Mouse (Mus musculus) E14TG2a.4 (cell line): ENCODE data around the gene Slc7a14.

ENCODE experiments used
- H3K27me3 ChIP-seq: 2 replicates; pipeline ENCODE4 v1.6.1; 2014; ENCODE audit warnings: low read length, control low read depth; ENCODE audit not compliant: insufficient read depth
- H3K36me3 ChIP-seq: 2 replicates; pipeline ENCODE4 v1.6.1; 2014; ENCODE audit warnings: low read length, control low read depth; ENCODE audit not compliant: insufficient read depth
- H3K4me1 ChIP-seq: replicated peaks from 2 replicates; pipeline ENCODE4 v1.6.1; 2014; ENCODE audit warnings: low read depth, low read length, control low read depth
- H3K4me3 ChIP-seq: replicated peaks from 2 replicates; pipeline ENCODE4 v1.5.1; 2014; ENCODE audit warnings: mild to moderate bottlenecking, low read length
- H3K9me3 ChIP-seq: 2 replicates; pipeline ENCODE4 v1.6.1; 2014; ENCODE audit warnings: low read length, control low read depth
- CTCF ChIP-seq: conservative IDR thresholded peaks from 2 replicates; pipeline ENCODE4 v1.5.1; 2014; ENCODE audit warnings: low read length
- NANOG ChIP-seq: IDR thresholded peaks from 2 replicates; pipeline ENCODE4 v1.6.1; 2014; ENCODE audit warnings: borderline replicate concordance, low read length, mixed read lengths
- POU5F1 ChIP-seq: IDR thresholded peaks from 2 replicates; pipeline ENCODE4 v1.6.1; 2014; ENCODE audit warnings: low read length, borderline replicate concordance

Slc7a14 gene

DNA sequence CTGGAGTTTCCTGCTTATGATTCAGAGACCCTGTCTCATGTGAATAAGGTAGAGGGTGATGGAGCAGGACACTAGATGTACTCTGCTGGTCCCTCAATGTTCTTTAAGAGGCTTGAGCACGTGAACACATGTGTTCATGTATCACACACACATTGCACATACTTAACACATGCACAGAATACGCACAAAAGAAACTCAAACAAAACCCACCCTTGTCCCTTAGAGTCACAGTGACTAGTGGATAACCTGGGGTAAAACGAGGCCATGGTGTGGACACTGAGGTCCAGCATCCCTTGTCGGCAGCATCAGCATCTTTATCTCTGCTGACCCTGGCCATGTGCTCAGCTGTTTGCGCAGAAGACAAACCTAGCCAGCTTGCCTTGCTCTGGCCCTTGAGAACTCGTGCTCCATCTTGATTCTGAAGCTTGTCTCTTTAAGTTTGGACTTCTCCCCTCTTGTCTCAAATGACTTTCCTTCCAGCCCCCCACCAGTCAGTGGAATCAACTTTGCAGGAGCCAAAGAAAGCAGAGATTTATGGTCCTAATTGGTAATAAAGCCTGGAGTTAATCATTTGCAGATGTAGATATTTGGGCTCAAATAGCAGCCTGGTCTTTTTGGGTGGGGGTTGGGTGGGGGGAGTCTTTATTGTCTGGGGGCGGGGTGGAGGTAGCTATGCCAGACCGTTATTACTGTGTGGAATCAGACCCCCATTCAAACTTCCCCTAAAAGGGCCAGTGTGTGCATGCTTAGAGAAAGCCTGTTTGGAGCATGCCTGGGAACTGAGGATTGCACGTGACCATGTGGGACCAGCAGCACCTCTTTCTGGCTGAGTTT lies 97.8 kb downstream of the Slc7a14 start:
- no peaks in the 10 kb centered on the region for H3K36me3 ChIP-seq
- no peak for TF ChIP-seq POU5F1
- TF ChIP-seq CTCF = no peak
- no peak for TF ChIP-seq NANOG

DNA sequence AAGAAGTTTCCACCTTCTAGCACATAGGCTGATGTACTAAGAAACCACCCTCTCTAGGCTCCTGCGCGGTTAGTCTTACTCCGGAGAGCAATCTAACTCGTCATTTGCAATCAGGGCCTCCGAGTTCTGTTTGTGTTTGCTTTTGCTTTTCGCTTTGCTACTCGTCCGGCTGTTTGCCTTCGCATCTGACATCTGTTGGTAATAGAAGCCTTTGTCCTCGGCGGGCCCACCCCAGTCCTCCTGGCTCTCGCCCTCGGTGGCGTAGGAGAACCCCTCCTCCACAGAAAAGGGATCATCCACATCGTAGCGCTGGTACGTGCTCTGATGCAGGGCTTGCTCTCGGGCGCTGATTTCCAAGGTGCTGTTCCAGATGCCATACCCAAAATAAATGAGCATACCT lies 101.2 kb downstream of the Slc7a14 start:
- Histone ChIP-seq H3K4me3 (no peak overlapping the region), H3K9me3 (no peaks in the 10 kb centered on the region), H3K4me1 (peaks cover 10% of the 10 kb centered on the region; the same call in 1 of the 2 replicates), H3K36me3 (no peaks in the 10 kb centered on the region), H3K27me3 (peaks cover 4% of the 10 kb centered on the region)
- TF ChIP-seq POU5F1 = no peak
- TF ChIP-seq NANOG = no peak
- TF ChIP-seq CTCF = no peak

More for the DNA sequence above, 97.8 kb downstream of the Slc7a14 start:
- Histone ChIP-seq H3K27me3 (no peaks in the 10 kb centered on the region), H3K4me1 (peaks cover 13% of the 10 kb centered on the region; the same call in 1 of the 2 replicates), H3K9me3 (peaks cover 4% of the 10 kb centered on the region; the same call in 1 of the 2 replicates), H3K4me3 (no peak overlapping the region)

DNA sequence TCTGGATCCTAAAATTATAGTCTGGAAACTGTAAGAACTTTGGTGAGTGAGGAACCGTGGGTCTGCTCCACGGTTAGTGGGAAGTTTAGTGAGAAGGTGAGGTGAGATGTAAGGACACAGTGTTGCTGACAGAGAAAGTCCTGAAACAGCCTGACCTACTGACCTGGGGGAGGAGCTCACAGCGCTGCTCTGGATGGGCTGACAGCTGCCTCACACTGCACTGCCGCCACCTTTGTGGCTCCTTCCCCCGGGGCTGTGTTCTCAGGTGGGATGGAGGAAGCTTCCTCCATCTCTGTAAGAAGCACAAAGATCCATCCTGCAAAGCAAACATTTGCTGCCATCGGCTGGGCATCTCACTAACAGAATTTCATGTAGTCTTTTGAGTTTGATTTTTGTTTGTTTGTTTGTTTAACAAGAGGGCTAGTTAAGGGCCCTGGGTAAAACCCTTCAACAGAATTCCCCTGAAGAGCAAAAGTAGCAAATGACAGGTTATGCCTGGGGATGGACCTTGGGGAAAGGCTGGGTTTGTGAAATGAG lies 101.7 kb downstream of the Slc7a14 start:
- Histone ChIP-seq H3K4me1 (peaks cover 10% of the 10 kb centered on the region; the same call in 1 of the 2 replicates), H3K9me3 (no peaks in the 10 kb centered on the region), H3K36me3 (no peaks in the 10 kb centered on the region), H3K4me3 (no peak overlapping the region), H3K27me3 (peaks cover 4% of the 10 kb centered on the region)
- TF ChIP-seq NANOG (no peak), POU5F1 (no peak), CTCF (no peak)

DNA sequence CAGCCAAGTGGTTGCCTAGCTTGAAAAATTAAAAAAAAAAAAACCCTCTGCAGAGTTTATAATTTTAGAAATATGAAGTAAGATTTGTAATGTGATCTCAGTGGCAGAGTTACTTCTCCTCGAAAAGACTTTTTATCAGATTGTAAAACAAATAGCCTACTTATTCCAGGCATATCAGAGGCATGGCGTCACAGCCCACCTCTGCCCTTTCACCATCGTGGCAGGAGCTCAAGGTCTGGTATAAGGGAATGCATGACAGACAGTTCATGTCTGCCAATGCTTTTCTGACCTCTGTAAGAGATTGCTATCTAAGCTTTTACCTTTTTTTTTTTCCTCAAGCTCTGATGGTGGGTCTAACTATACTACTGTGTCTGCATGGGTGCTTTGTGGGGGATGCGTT lies 102.1 kb downstream of the Slc7a14 start:
- Histone ChIP-seq H3K27me3 (peaks cover 4% of the 10 kb centered on the region), H3K4me3 (no peak overlapping the region), H3K4me1 (peaks cover 10% of the 10 kb centered on the region; the same call in 1 of the 2 replicates), H3K36me3 (no peaks in the 10 kb centered on the region), H3K9me3 (no peaks in the 10 kb centered on the region)
- no peak for TF ChIP-seq NANOG
- TF ChIP-seq CTCF = no peak
- no peak for TF ChIP-seq POU5F1

DNA sequence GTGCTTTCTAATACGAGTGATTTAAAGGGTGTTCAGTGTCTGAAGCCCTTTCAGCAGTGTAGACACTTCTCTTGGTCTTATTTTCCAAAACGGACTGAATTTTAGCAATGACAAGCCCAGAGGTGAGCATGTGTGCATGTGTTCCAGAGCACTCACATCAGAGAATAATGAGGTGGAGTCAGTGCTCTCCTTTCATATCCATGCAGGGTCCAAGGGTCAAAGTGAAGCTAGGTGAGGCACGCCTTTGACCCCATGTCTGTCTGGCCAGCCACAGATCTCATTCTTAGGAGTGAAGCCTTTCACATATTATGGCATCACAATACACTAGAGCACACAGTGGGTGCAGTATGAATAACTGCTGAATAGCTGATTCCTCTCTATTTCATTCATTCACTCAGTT lies 105.0 kb downstream of the Slc7a14 start:
- Histone ChIP-seq H3K4me1 (peaks cover 10% of the 10 kb centered on the region; the same call in 1 of the 2 replicates), H3K9me3 (no peaks in the 10 kb centered on the region), H3K27me3 (peaks cover 4% of the 10 kb centered on the region), H3K4me3 (no peak overlapping the region), H3K36me3 (no peaks in the 10 kb centered on the region)
- TF ChIP-seq NANOG = no peak
- no peak for TF ChIP-seq CTCF
- no peak for TF ChIP-seq POU5F1

DNA sequence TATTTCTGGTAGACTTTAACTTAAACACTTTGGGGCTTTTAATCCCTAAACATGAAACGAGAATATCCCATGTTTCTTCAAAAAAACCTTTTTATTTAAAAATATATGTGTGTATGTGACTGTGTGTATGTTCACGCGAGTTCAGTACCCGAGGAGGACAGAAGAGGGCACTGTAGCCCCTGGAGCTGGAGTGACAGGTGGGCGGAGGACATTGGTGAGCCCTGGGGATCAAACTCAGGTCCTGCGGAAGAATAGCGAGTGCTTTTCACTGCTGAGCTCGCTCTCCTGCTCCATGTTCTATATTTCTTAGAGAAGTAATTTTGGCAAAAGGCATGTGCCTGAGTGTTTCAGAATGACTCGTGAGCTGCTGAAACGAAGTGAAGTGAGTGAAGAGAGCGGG lies 106.2 kb downstream of the Slc7a14 start:
- no peak overlapping the region for H3K4me3 ChIP-seq
- TF ChIP-seq POU5F1 = no peak
- no peak for TF ChIP-seq NANOG
- peak; percentile 74 for TF ChIP-seq CTCF
- peaks cover 4% of the 10 kb centered on the region for H3K27me3 ChIP-seq
- no peaks in the 10 kb centered on the region for H3K9me3 ChIP-seq
- H3K4me1 ChIP-seq = peaks cover 7% of the 10 kb centered on the region; the same call in 1 of the 2 replicates
- H3K36me3 ChIP-seq = no peaks in the 10 kb centered on the region

DNA sequence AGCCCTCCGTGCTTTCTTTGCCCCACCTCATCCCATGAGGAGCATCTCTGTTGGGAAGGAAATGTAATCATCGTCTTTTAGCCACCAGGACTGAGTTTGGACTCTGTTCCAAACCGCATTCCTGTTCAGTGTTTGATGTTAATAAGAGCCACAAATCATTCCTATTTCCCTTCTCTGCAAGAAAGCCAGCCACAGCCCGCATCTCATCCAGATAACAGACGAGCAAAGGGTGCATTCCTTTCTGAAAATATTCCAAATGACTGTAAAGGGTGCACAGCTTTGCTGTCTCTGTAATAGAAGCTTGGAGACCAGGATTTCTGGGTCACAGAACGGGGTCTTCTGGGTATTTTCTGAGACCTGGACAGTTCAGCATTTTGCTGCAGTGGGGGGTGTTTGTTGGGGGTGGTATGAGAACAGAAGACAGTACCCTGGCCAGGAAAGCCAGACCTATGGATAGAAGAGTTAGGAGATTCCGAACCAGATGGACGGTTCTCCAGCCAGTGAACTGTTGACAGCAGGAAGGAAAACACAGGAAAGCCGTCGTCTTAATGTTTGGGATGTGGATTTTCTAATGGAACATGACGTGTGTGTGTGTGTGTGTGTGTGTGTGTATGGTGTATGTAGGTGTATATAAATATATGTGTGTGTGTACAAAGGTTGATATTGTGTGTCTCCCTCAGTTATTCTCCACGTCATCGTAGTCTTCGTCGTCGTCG lies 110.9 kb downstream of the Slc7a14 start:
- peaks cover 1% of the 10 kb centered on the region; the same call in 1 of the 2 replicates for H3K9me3 ChIP-seq
- TF ChIP-seq POU5F1 (no peak), NANOG (no peak), CTCF (no peak)
- 0 out of 2 replicates have a peak, but pooled peaks cover 3% of the 10 kb centered on the region for H3K4me1 ChIP-seq

DNA sequence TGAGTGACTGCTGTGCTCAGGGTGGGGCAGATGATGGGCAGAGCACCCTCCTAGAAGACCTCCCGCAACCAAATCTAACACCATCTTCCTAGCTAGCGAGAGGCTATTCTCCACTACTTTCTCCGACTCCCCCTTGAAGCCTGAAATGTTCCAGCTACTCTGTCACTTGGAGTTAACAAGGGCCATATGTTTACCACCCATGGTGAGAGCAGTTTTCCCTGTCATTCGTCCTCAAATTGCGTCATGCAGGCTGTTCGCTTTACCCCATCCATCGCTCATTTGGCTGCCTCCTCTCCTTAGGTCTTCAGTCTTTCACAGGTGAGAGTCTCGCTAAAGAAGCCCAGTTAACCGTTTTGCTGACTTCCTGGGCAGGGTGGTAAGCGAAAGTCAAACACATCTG lies 118.8 kb downstream of the Slc7a14 start:
- Histone ChIP-seq H3K4me3 (no peak overlapping the region), H3K36me3 (no peaks in the 10 kb centered on the region), H3K4me1 (no peaks in the 10 kb centered on the region), H3K9me3 (peaks cover 43% of the 10 kb centered on the region), H3K27me3 (no peaks in the 10 kb centered on the region)
- TF ChIP-seq CTCF = no peak
- TF ChIP-seq POU5F1 = no peak
- TF ChIP-seq NANOG = no peak

More for the DNA sequence above, 110.9 kb downstream of the Slc7a14 start:
- Histone ChIP-seq H3K27me3 (peaks cover under 1% of the 10 kb centered on the region), H3K4me3 (no peak overlapping the region), H3K36me3 (no peaks in the 10 kb centered on the region)
